Mouse (Mus musculus): ENCODE measurements around the gene Vav3.

DNA sequence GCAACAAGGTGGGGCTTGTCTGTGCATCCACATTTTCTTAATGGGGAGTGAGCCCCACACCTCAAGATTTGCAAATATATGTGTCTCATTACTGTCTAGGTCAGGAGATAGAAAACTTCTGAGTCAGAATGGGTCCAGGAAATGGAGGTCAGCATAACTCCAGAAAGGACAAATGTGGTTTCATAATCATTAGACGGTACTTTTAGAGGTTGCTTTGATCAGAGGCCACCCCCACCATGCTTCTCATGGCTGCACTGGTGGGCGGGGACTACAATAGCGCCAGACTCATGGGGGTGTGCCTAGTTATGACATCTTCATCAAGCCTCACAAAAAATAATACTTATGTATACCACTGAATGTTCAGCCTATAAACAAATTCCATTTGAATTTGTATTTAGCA lies 103.6 kb downstream of the Vav3 start:
- TF ChIP-seq CTCF (IDR thresholded peaks at IDR 0.05; ENCODE audit: extremely low read depth, insufficient read depth, low read length) (no peak), POLR2A (IDR thresholded peaks at IDR 0.05; ENCODE audit: extremely low read depth, insufficient read depth, low read length) (no peak)

All from cortical plate, adult 2 months (tissue).